Mouse (Mus musculus): ENCODE measurements at regions not wholly inside any gene's neighbourhood (a gene's known extent, or its start where the extent isn't known, plus 50 kb on each side); places are given as distances from the start of the nearest gene placed in this dataset.
A peak's percentile ranks its signal among the peaks of the same experiment; 100 is the strongest.

GRCm38 (mm10) chr3:65891594-65891993 is 66.5 kb downstream of the Ccnl1 start:
- 95% methylated on average over 1 of the region's 1 CpGs for WGBS
- DNase-seq (ENCODE audit: low spot score), result no peak
- H3K27ac ChIP-seq, result no peak overlapping the region
- H3K27me3 ChIP-seq (ENCODE audit: insufficient read depth, poor library complexity, severe bottlenecking), result no peaks in the 10 kb centered on the region
- H3K36me3 ChIP-seq, result 0 out of 2 replicates have a peak, but pooled peaks cover 2% of the 10 kb centered on the region
- peaks cover 33% of the 10 kb centered on the region for H3K4me1 ChIP-seq
- no peaks in the 10 kb centered on the region for H3K9me3 ChIP-seq
- H3K4me3 ChIP-seq, result no peak overlapping the region

- H3K27me3 ChIP-seq (ENCODE audit: insufficient read depth, poor library complexity, severe bottlenecking), result no peaks in the 10 kb centered on the region
- no peak overlapping the region for H3K27ac ChIP-seq
- no peaks in the 10 kb centered on the region for H3K9me3 ChIP-seq
- 0 out of 2 replicates have a peak, but pooled peaks cover 2% of the 10 kb centered on the region for H3K36me3 ChIP-seq
- no peak for DNase-seq (ENCODE audit: low spot score)
- 86% methylated on average over 2 of the region's 2 CpGs for WGBS
- H3K4me3 ChIP-seq, result no peak overlapping the region
- peaks cover 29% of the 10 kb centered on the region for H3K4me1 ChIP-seq
These were observed 66.9 kb downstream of the Ccnl1 start for GRCm38 (mm10) chr3:65891139-65891538.

GRCm38 (mm10) chr3:65888921-65889320 is 69.1 kb downstream of the Ccnl1 start:
- H3K27me3 ChIP-seq (ENCODE audit: insufficient read depth, poor library complexity, severe bottlenecking), result no peaks in the 10 kb centered on the region
- H3K9me3 ChIP-seq, result no peaks in the 10 kb centered on the region
- no peak overlapping the region for H3K4me3 ChIP-seq
- peak overlapping the region; percentile 77 for H3K27ac ChIP-seq
- H3K4me1 ChIP-seq, result peaks cover 19% of the 10 kb centered on the region
- H3K36me3 ChIP-seq, result 0 out of 2 replicates have a peak, but pooled peaks cover 2% of the 10 kb centered on the region
- WGBS, result 6% methylated on average over 3 of the region's 3 CpGs
- peak; percentile 84 for DNase-seq (ENCODE audit: low spot score)

GRCm38 (mm10) chr3:65884571-65885011 is 73.5 kb downstream of the Ccnl1 start:
- Histone ChIP-seq H3K4me1 (peaks cover 18% of the 10 kb centered on the region), H3K36me3 (no peaks in the 10 kb centered on the region), H3K4me3 (no peak overlapping the region), H3K27ac (no peak overlapping the region), H3K9me3 (no peaks in the 10 kb centered on the region), H3K27me3 (ENCODE audit: insufficient read depth, poor library complexity, severe bottlenecking) (no peaks in the 10 kb centered on the region)
- WGBS, result 66% methylated on average over 10 of the region's 10 CpGs
- DNase-seq (ENCODE audit: low spot score), result no peak

GRCm38 (mm10) chr3:65882123-65882522 is 75.9 kb downstream of the Ccnl1 start:
- DNase-seq (ENCODE audit: low spot score), result no peak
- H3K27ac ChIP-seq, result no peak overlapping the region
- no peaks in the 10 kb centered on the region for H3K36me3 ChIP-seq
- no peaks in the 10 kb centered on the region for H3K9me3 ChIP-seq
- 0 out of 2 replicates have a peak, but pooled peaks cover 4% of the 10 kb centered on the region for H3K4me1 ChIP-seq
- WGBS, result 94% methylated on average over 2 of the region's 2 CpGs
- no peaks in the 10 kb centered on the region for H3K27me3 ChIP-seq (ENCODE audit: insufficient read depth, poor library complexity, severe bottlenecking)
- H3K4me3 ChIP-seq, result no peak overlapping the region
